Mouse (Mus musculus) heart, adult 2 months (tissue): ENCODE data around the gene Ece2. TPM values are rescaled to one million over a fixed set of nuclear protein-coding genes. Genes with fewer than 3 reads are reported as not detected.
A peak's percentile ranks its signal among the peaks of the same experiment; 100 is the strongest.

ENCODE experiments used
- DNase-seq, 2 experiments: peaks; one replicate each; pipeline ENCODE4 v3.0.0; 2021
- H3K27ac ChIP-seq: fragments of 200-600 bp; 2 replicates; pipeline ENCODE4 v1.8.1; 2022
- H3K27me3 ChIP-seq: fragments of 200-500 bp; 2 replicates; pipeline ENCODE4 v1.6.1; 2012; ENCODE audit warnings: mild to moderate bottlenecking, low read length, inconsistent platforms, mixed read lengths; ENCODE audit not compliant: control insufficient read depth, insufficient read depth
- H3K36me3 ChIP-seq: fragments of 200-500 bp; 2 replicates; pipeline ENCODE4 v1.6.1; 2012; ENCODE audit warnings: low read length, inconsistent platforms; ENCODE audit not compliant: control insufficient read depth, insufficient read depth
- H3K4me1 ChIP-seq: fragments of 200-500 bp; 2 replicates; pipeline ENCODE4 v1.6.1; 2011; ENCODE audit warnings: low read length; ENCODE audit not compliant: control insufficient read depth, insufficient read depth
- H3K4me3 ChIP-seq: fragments of 200-600 bp; 2 replicates; pipeline ENCODE4 v1.8.1; 2022
- H3K79me2 ChIP-seq: fragments of 200-500 bp; replicated peaks from 2 replicates; pipeline ENCODE4 v1.6.1; 2012; ENCODE audit warnings: mild to moderate bottlenecking, inconsistent platforms, low read length, moderate library complexity, mixed read lengths; ENCODE audit not compliant: control insufficient read depth, insufficient read depth
- H3K9ac ChIP-seq: fragments of 200-500 bp; 2 replicates; pipeline ENCODE4 v1.6.1; 2012; ENCODE audit warnings: low read depth, mild to moderate bottlenecking, control low read depth, inconsistent platforms, low read length, mixed read lengths
- CTCF ChIP-seq: fragments of 200-600 bp; IDR thresholded peaks from 2 replicates; pipeline ENCODE4 v1.8.1; 2022; ENCODE audit warnings: antibody characterized with exemption, mild to moderate bottlenecking, moderate library complexity
- EP300 ChIP-seq: fragments of 200-500 bp; IDR thresholded peaks from 2 replicates; pipeline ENCODE4 v1.6.1; 2011; ENCODE audit warnings: low read depth, low read length, control low read depth; ENCODE audit not compliant: insufficient read depth
- POLR2A ChIP-seq: fragments of 200-500 bp; IDR thresholded peaks from 2 replicates; pipeline ENCODE4 v1.6.1; 2011; ENCODE audit warnings: mild to moderate bottlenecking, low read depth, low read length, control low read depth; ENCODE audit not compliant: insufficient read depth
- WGBS: fragments of 180-500 bp; shearing (Covaris S2); methylation state at CpG from one replicate; pipeline ENCODE4 v1.1.7; 2018; 5-methylcytosine and 5-hydroxymethylcytosine counted together
- intact Hi-C: fragments of 180-260 bp; cut with DNase I; formaldehyde crosslinking; loops from one replicate; pipeline ENCODE4 v1.15.1; 2025
- polyA plus RNA-seq: library from polyadenylated mRNA; depleted of rRNA; stranded (reverse); fragments of >200 nt; gene quantifications from 2 replicates; pipeline ENCODE4 v1.2.3, GENCODE M21; 2012
- total RNA-seq, 2 experiments: library from RNA; stranded (reverse); gene quantifications; 2 replicates each; pipeline ENCODE4 v1.2.3; 2021

The Ece2 gene
- total and polyA plus RNA-seq, 3 experiments, result 0.42 to 0.68 (median 0.66) TPM

DNA sequence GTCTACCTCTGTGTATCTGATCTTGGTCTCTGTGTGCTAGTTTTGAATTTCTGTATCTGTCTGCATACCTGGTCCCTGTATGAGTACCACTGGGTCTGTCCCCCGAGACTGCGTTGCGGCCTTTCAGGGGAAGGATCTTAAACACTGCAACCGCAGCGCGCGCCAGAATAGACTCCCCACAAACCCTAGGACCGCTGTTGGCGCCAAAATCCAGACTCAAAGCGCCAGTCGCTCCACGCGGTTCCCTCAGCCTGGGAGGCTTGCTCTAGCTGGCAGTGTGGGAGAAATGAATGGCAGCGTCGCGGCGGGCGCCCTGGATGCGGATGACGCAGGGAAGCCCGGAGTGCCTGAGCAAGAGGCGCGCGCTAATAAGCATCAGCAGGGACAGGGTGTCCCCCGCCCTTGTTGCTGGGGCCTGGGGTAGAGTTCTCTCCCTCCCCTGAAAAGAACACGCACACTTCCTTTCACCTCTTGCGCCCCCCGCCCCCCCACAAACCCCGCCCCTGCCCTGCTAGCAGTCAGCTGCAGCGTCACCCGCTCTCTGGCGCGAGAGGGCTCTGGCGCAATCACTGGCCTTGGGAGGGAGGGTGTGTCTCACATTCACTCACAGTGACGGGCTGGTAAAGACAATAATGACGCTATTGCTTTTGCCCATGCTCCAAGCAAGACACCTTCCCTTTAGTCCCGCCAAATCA lies 7.5 kb upstream of the Ece2 start:
- no peaks in the 10 kb centered on the region for H3K36me3 ChIP-seq
- no peak overlapping the region for H3K27ac ChIP-seq
- H3K79me2 ChIP-seq, result no peaks in the 10 kb centered on the region
- peak overlapping the region; percentile 72; the same call in 1 of the 2 replicates for H3K9ac ChIP-seq
- DNase-seq, result peak; percentile 75 to 78
- H3K27me3 ChIP-seq, result no peaks in the 10 kb centered on the region
- intact Hi-C loops, result loop anchor here (2.0 kb wide), 1 partner anchor 29 kb away; the partner anchor contains the start of gene Psmd2
- peaks cover 1% of the 10 kb centered on the region; the same call in 1 of the 2 replicates for H3K4me1 ChIP-seq
- no peak for TF ChIP-seq POLR2A
- no peak for TF ChIP-seq CTCF
- no peak for TF ChIP-seq EP300
- WGBS, result 0% methylated on average over 37 of the region's 37 CpGs
- peak overlapping the region; percentile 56 for H3K4me3 ChIP-seq

DNA sequence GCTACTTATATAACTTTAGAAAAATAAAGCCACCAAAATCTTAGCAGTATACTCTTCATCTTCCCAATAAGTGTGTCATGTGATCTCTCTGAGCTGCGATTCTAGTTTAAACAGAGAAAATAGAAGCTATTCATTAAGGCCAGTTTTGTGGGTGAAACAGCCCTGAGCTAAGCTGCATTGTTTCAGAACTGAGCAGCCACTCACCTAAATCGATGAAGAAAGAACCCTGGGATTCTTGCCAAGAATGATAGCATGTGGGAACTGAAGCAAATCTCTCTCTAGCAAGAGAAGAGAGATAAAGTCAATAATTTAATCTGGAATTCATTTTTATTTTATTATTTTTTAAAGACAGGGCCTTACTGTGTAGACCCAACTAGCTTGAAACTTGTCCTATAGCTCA lies 6.4 kb upstream of the Ece2 start:
- Histone ChIP-seq H3K27me3 (no peaks in the 10 kb centered on the region), H3K4me3 (no peak overlapping the region), H3K27ac (no peak overlapping the region), H3K79me2 (no peaks in the 10 kb centered on the region), H3K36me3 (no peaks in the 10 kb centered on the region), H3K9ac (no peak overlapping the region), H3K4me1 (peaks cover 1% of the 10 kb centered on the region; the same call in 1 of the 2 replicates)
- WGBS, result 54% methylated on average over 2 of the region's 2 CpGs
- intact Hi-C loops, result loop anchor here (2.0 kb wide), 1 partner anchor 28 kb away; the partner anchor contains the start of gene Psmd2
- TF ChIP-seq POLR2A, result no peak
- DNase-seq, result no peak

DNA sequence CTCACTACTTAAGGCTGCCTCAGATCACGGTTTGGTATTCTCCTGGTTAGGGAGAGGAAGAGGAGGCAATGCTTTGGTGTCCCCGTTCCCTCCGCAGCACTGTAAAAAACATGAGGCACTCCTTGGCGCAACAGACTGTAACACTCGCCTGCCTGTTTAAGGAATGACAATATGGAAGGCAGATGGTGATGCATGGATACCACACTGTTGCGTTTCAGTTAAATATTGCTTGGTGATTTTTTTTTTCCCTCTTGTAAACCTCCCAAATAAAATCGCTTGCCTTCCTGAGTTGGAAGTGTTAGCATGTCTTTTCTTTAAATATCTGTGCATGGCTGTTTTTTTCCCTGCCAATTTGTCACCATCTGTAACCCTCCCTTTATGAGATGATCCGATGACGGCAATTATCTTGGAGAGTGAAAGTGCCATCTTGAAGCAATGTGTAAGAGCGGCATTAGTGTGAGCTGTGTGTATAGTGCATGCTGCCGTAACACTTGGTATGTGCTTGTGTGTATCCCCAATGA lies 697 bp upstream of the Ece2 start:
- H3K4me3 ChIP-seq, result no peak overlapping the region
- intact Hi-C loops, result no loop called here
- 64% methylated on average over 11 of the region's 11 CpGs for WGBS
- TF ChIP-seq CTCF (no peak), POLR2A (no peak), EP300 (no peak)
- H3K27me3 ChIP-seq, result peaks cover 5% of the 10 kb centered on the region
- no peak overlapping the region for H3K27ac ChIP-seq
- H3K4me1 ChIP-seq, result no peaks in the 10 kb centered on the region
- no peak overlapping the region for H3K9ac ChIP-seq
- H3K36me3 ChIP-seq, result no peaks in the 10 kb centered on the region
- H3K79me2 ChIP-seq, result no peaks in the 10 kb centered on the region
- DNase-seq, result no peak

DNA sequence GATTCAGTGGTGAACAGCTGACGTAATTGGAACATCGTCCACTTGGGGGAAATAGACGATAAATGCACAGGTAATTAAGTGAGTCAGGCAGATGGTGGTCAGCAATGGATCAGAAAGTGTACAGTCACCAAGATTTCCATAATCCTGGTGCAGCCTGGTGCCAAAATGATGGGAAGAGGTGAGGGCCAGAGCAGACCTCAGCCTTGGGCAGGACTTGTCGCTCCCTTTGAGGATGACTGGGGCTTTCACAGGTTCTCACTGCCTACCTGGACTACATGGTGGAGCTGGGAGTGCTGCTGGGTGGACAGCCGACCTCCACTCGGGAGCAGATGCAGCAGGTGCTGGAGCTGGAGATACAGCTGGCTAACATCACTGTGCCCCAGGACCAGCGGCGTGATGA lies 7.8 kb downstream of the Ece2 start:
- no peak overlapping the region for H3K27ac ChIP-seq
- no peak overlapping the region for H3K4me3 ChIP-seq
- H3K79me2 ChIP-seq, result no peaks in the 10 kb centered on the region
- H3K9ac ChIP-seq, result no peak overlapping the region
- H3K27me3 ChIP-seq, result no peaks in the 10 kb centered on the region
- no peaks in the 10 kb centered on the region for H3K4me1 ChIP-seq
- TF ChIP-seq CTCF (no peak), POLR2A (no peak), EP300 (no peak)
- 77% methylated on average over 8 of the region's 8 CpGs for WGBS
- H3K36me3 ChIP-seq, result no peaks in the 10 kb centered on the region
- no peak for DNase-seq
- intact Hi-C loops, result no loop called here

DNA sequence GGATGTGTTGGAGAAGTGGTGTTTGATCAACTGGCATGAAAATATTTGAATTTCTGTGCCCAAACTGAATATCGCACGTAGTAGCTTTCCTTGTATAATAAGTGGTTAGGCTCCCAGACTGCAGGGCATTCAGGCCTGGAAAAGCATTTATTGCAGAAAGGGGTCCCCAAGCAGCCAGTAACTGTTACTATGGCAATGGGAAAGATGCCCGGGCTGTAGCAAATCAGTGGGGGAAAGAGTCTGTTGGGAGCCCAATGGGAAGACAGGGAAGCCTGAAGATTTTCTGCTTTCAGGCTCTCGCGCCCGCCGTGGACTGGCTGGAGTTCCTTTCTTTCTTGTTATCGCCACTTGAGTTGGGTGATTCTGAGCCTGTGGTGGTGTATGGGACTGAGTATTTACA lies 8.7 kb downstream of the Ece2 start:
- intact Hi-C loops, result no loop called here
- Histone ChIP-seq H3K27ac (no peak overlapping the region), H3K4me3 (no peak overlapping the region), H3K27me3 (no peaks in the 10 kb centered on the region), H3K79me2 (no peaks in the 10 kb centered on the region), H3K36me3 (no peaks in the 10 kb centered on the region), H3K9ac (no peak overlapping the region), H3K4me1 (no peaks in the 10 kb centered on the region)
- no peak for TF ChIP-seq EP300
- TF ChIP-seq POLR2A, result no peak
- no peak for TF ChIP-seq CTCF
- DNase-seq, result no peak
- WGBS, result 73% methylated on average over 8 of the region's 8 CpGs

DNA sequence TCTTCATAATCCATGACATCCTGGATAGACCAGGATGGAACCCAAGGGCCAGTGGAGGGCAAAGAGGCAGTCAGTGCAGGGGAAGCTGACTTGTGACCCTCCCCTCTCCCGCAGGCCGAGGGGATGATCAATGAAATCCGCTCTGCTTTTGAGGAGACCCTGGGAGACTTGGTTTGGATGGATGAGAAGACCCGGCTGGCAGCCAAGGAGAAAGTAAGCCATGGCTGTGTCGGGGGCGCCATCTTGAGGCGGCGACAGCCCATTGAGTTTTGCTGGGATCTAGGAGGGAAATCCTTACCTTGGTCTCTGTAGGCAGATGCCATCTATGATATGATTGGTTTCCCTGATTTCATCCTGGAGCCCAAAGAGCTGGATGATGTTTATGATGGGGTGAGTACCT lies 12.5 kb downstream of the Ece2 start:
- no peak overlapping the region for H3K4me3 ChIP-seq
- no peaks in the 10 kb centered on the region for H3K36me3 ChIP-seq
- 2% methylated on average over 8 of the region's 8 CpGs for WGBS

More for the DNA sequence above, 12.5 kb downstream of the Ece2 start:
- H3K9ac ChIP-seq, result no peak overlapping the region
- DNase-seq, result peak; percentile 64 to 82
- H3K79me2 ChIP-seq, result no peaks in the 10 kb centered on the region
- TF ChIP-seq POLR2A, result no peak
- peak; percentile 60; the same call in 1 of the 2 replicates for TF ChIP-seq EP300
- peak; percentile 91 for TF ChIP-seq CTCF
- no peaks in the 10 kb centered on the region; the same call in 1 of the 2 replicates for H3K27me3 ChIP-seq
- no peaks in the 10 kb centered on the region for H3K4me1 ChIP-seq
- intact Hi-C loops, result loop anchor here (1.0 kb wide), 1 partner anchor 146 kb away; no protein-coding TSS in a partner anchor
- H3K27ac ChIP-seq, result no peak overlapping the region
